Mouse (Mus musculus) heart, embryonic 16.5 days (tissue): ENCODE measurements around the gene Nr4a2. TPM values are rescaled to one million over a fixed set of nuclear protein-coding genes. Genes with fewer than 3 reads are reported as not detected.

Source experiments
- ATAC-seq: fragments of 200-750 bp; cut with Nextera tagmentation; replicated peaks from 2 replicates; pipeline ENCODE4 v1.8.0; 2017; ENCODE audit warnings: moderate number of reproducible peaks; ENCODE audit not compliant: insufficient read depth, low FRiP score; ENCODE audit errors: extremely low read depth
- H3K27ac ChIP-seq: fragments of 300-500 bp; sonication (generic); 2 replicates; pipeline ENCODE4 v1.5.1; 2014; ENCODE audit warnings: mild to moderate bottlenecking, low read length, control low read depth, moderate library complexity
- H3K27me3 ChIP-seq: fragments of 300-500 bp; sonication (generic); 2 replicates; pipeline ENCODE4 v1.6.1; 2014; ENCODE audit warnings: low read length, mixed read lengths; ENCODE audit not compliant: control insufficient read depth, insufficient read depth
- H3K36me3 ChIP-seq: fragments of 300-500 bp; sonication (generic); 2 replicates; pipeline ENCODE4 v1.6.1; 2014; ENCODE audit not compliant: control insufficient read depth, insufficient read depth
- H3K4me1 ChIP-seq: fragments of 300-500 bp; sonication (generic); 2 replicates; pipeline ENCODE4 v1.6.1; 2014; ENCODE audit warnings: low read length, mixed read lengths; ENCODE audit not compliant: control insufficient read depth, insufficient read depth
- H3K4me2 ChIP-seq: fragments of 300-500 bp; sonication (generic); 2 replicates; pipeline ENCODE4 v1.6.1; 2014; ENCODE audit warnings: low read depth, mild to moderate bottlenecking, control low read depth, low read length
- H3K4me3 ChIP-seq: fragments of 300-500 bp; sonication (generic); 2 replicates; pipeline ENCODE4 v1.5.1; 2014; ENCODE audit warnings: mild to moderate bottlenecking, control low read depth, low read length
- H3K9ac ChIP-seq: fragments of 300-500 bp; sonication (generic); 2 replicates; pipeline ENCODE4 v1.6.1; 2014; ENCODE audit warnings: low read length, control low read depth
- H3K9me3 ChIP-seq: fragments of 300-500 bp; sonication (generic); replicated peaks from 2 replicates; pipeline ENCODE4 v1.6.1; 2016; ENCODE audit warnings: low read length; ENCODE audit not compliant: control insufficient read depth
- WGBS: fragments of 180-500 bp; shearing (Covaris S2); extraction: QIAGEN DNeasy Blood & Tissue Kit; methylation state at CpG from one replicate; pipeline ENCODE4 v1.1.7; 2014; 5-methylcytosine and 5-hydroxymethylcytosine counted together
- polyA plus RNA-seq: library from polyadenylated mRNA; unstranded; fragments of >200 nt; fragmentation: Nextera tagmentation; extraction: Ambion mirVana; gene quantifications from 2 replicates; pipeline ENCODE4 v1.2.1, GENCODE M21; 2015

Gene Nr4a2
- polyA plus RNA-seq, 1 experiment from 2014 or later: 2.1 TPM

- no peaks in the 10 kb centered on the region for H3K36me3 ChIP-seq
- H3K4me2 ChIP-seq: no peak overlapping the region; the same call in 1 of the 2 replicates
- no peak overlapping the region for H3K9ac ChIP-seq
- H3K4me1 ChIP-seq: peaks cover 5% of the 10 kb centered on the region; the same call in 1 of the 2 replicates
- ATAC-seq: no peak
- H3K9me3 ChIP-seq: no peaks in the 10 kb centered on the region; the same call in 1 of the 2 replicates
- peak overlapping the region; percentile 90; the same call in 1 of the 2 replicates for H3K4me3 ChIP-seq
- peaks cover 50% of the 10 kb centered on the region for H3K27me3 ChIP-seq
- no peak overlapping the region for H3K27ac ChIP-seq
- WGBS: 41% methylated on average over 5 of the region's 5 CpGs
Measured at GRCm38 (mm10) chr2:57113431-57113830, 10.4 kb downstream of the Nr4a2 start.

GRCm38 (mm10) chr2:57112949-57113348, 10.9 kb downstream of the Nr4a2 start:
- ATAC-seq: no peak
- peaks cover 55% of the 10 kb centered on the region for H3K27me3 ChIP-seq
- H3K9me3 ChIP-seq: no peaks in the 10 kb centered on the region; the same call in 1 of the 2 replicates
- H3K4me1 ChIP-seq: peaks cover 5% of the 10 kb centered on the region; the same call in 1 of the 2 replicates
- no peak overlapping the region for H3K4me3 ChIP-seq
- 42% methylated on average over 6 of the region's 6 CpGs for WGBS
- no peak overlapping the region for H3K9ac ChIP-seq
- no peak overlapping the region for H3K27ac ChIP-seq
- no peaks in the 10 kb centered on the region for H3K36me3 ChIP-seq
- no peak overlapping the region for H3K4me2 ChIP-seq

GRCm38 (mm10) chr2:57111791-57112538, 11.8 kb downstream of the Nr4a2 start:
- WGBS: 12% methylated on average over 38 of the region's 38 CpGs

GRCm38 (mm10) chr2:57111011-57111790, 12.6 kb downstream of the Nr4a2 start:
- H3K9ac ChIP-seq: no peak overlapping the region
- no peaks in the 10 kb centered on the region for H3K36me3 ChIP-seq
- no peak for ATAC-seq
- H3K27me3 ChIP-seq: peaks cover 63% of the 10 kb centered on the region
- WGBS: 14% methylated on average over 39 of the region's 39 CpGs
- H3K4me3 ChIP-seq: peak overlapping the region; percentile 5
- peak overlapping the region; percentile 15; the same call in 1 of the 2 replicates for H3K4me2 ChIP-seq
- H3K27ac ChIP-seq: no peak overlapping the region
- H3K4me1 ChIP-seq: peaks cover 5% of the 10 kb centered on the region; the same call in 1 of the 2 replicates
- H3K9me3 ChIP-seq: no peaks in the 10 kb centered on the region; the same call in 1 of the 2 replicates

More at GRCm38 (mm10) chr2:57111791-57112538, 11.8 kb downstream of the Nr4a2 start:
- Histone ChIP-seq H3K27ac (no peak overlapping the region), H3K9ac (no peak overlapping the region), H3K4me2 (no peak overlapping the region), H3K4me1 (peaks cover 5% of the 10 kb centered on the region; the same call in 1 of the 2 replicates), H3K4me3 (peak overlapping the region; percentile 5), H3K27me3 (peaks cover 60% of the 10 kb centered on the region), H3K9me3 (no peaks in the 10 kb centered on the region; the same call in 1 of the 2 replicates), H3K36me3 (no peaks in the 10 kb centered on the region)
- ATAC-seq: no peak

GRCm38 (mm10) chr2:57110401-57110800, 13.4 kb downstream of the Nr4a2 start:
- H3K4me3 ChIP-seq: no peak overlapping the region
- no peak overlapping the region for H3K9ac ChIP-seq
- H3K36me3 ChIP-seq: no peaks in the 10 kb centered on the region
- H3K27me3 ChIP-seq: peaks cover 71% of the 10 kb centered on the region
- H3K4me2 ChIP-seq: no peak overlapping the region
- ATAC-seq: no peak
- 20% methylated on average over 16 of the region's 16 CpGs for WGBS
- no peak overlapping the region for H3K27ac ChIP-seq
- H3K4me1 ChIP-seq: peaks cover 5% of the 10 kb centered on the region; the same call in 1 of the 2 replicates
- no peaks in the 10 kb centered on the region; the same call in 1 of the 2 replicates for H3K9me3 ChIP-seq

GRCm38 (mm10) chr2:57109926-57110325, 13.9 kb downstream of the Nr4a2 start:
- no peak overlapping the region for H3K27ac ChIP-seq
- H3K9me3 ChIP-seq: no peaks in the 10 kb centered on the region; the same call in 1 of the 2 replicates
- no peak overlapping the region for H3K9ac ChIP-seq
- H3K27me3 ChIP-seq: peaks cover 74% of the 10 kb centered on the region
- no peak overlapping the region for H3K4me3 ChIP-seq
- 19% methylated on average over 14 of the region's 14 CpGs for WGBS
- no peaks in the 10 kb centered on the region for H3K36me3 ChIP-seq
- no peak overlapping the region for H3K4me2 ChIP-seq
- no peak for ATAC-seq
- H3K4me1 ChIP-seq: peaks cover 5% of the 10 kb centered on the region; the same call in 1 of the 2 replicates

GRCm38 (mm10) chr2:57109301-57109700, 14.5 kb downstream of the Nr4a2 start:
- no peaks in the 10 kb centered on the region for H3K36me3 ChIP-seq
- H3K4me1 ChIP-seq: peaks cover 5% of the 10 kb centered on the region; the same call in 1 of the 2 replicates
- peaks cover 80% of the 10 kb centered on the region for H3K27me3 ChIP-seq
- H3K27ac ChIP-seq: no peak overlapping the region
- WGBS: 26% methylated on average over 11 of the region's 11 CpGs
- H3K9me3 ChIP-seq: no peaks in the 10 kb centered on the region; the same call in 1 of the 2 replicates
- ATAC-seq: no peak
- H3K4me2 ChIP-seq: no peak overlapping the region
- no peak overlapping the region for H3K9ac ChIP-seq
- H3K4me3 ChIP-seq: no peak overlapping the region

GRCm38 (mm10) chr2:57108349-57108930, 15.4 kb downstream of the Nr4a2 start:
- Histone ChIP-seq H3K27ac (no peak overlapping the region), H3K9me3 (no peaks in the 10 kb centered on the region; the same call in 1 of the 2 replicates)
- 45% methylated on average over 7 of the region's 7 CpGs for WGBS

More at GRCm38 (mm10) chr2:57108349-57108930, 15.4 kb downstream of the Nr4a2 start:
- no peaks in the 10 kb centered on the region for H3K36me3 ChIP-seq
- no peak overlapping the region for H3K4me2 ChIP-seq
- peaks cover 84% of the 10 kb centered on the region for H3K27me3 ChIP-seq
- peaks cover 11% of the 10 kb centered on the region for H3K4me1 ChIP-seq
- H3K9ac ChIP-seq: no peak overlapping the region
- no peak for ATAC-seq
- H3K4me3 ChIP-seq: no peak overlapping the region
